Mouse (Mus musculus): ENCODE results near the gene Slc3a2.
"Not testable (repeated sequence)": the region's sequence is repeated elsewhere in the genome, so short reads cannot be mapped to it uniquely, and the experiment has no call there.

Slc3a2 gene

GRCm38 (mm10) chr19:8722907-8723573 lies at the start of gene Slc3a2:
Gene Slc3a2 (minus strand): TSS chr19:8723369.
- peak; percentile 97 for DNase-seq (ENCODE audit: low spot score)

GRCm38 (mm10) chr19:8770567-8771270 lies 47.5 kb upstream of the Slc3a2 start, which contains the start of gene Tmem223:
Gene Tmem223 (plus strand): TSS chr19:8770996.
- DNase-seq (ENCODE audit: low spot score): peak; percentile 82

- DNase-seq (ENCODE audit: low spot score): no peak
Observed at GRCm38 (mm10) chr19:8765562-8765961, 42.4 kb upstream of the Slc3a2 start.

- DNase-seq (ENCODE audit: low spot score): no peak
Observed at GRCm38 (mm10) chr19:8763276-8763675, 40.1 kb upstream of the Slc3a2 start.

- DNase-seq (ENCODE audit: low spot score): no peak
Observed at GRCm38 (mm10) chr19:8760757-8761156, 37.6 kb upstream of the Slc3a2 start.

GRCm38 (mm10) chr19:8758899-8759298 lies 35.7 kb upstream of the Slc3a2 start:
- no peak for DNase-seq (ENCODE audit: low spot score)

- DNase-seq (ENCODE audit: low spot score): no peak
Observed at GRCm38 (mm10) chr19:8757471-8757998, 34.4 kb upstream of the Slc3a2 start.

GRCm38 (mm10) chr19:8756635-8757387 lies 33.6 kb upstream of the Slc3a2 start, which contains the start of gene Nxf1:
Gene Nxf1 (plus strand): TSS chr19:8757073.
- peak; percentile 91 for DNase-seq (ENCODE audit: low spot score)

- no peak for DNase-seq (ENCODE audit: low spot score)
Observed at GRCm38 (mm10) chr19:8755652-8756051, 32.5 kb upstream of the Slc3a2 start.

- DNase-seq (ENCODE audit: low spot score): no peak
Observed at GRCm38 (mm10) chr19:8747368-8747767, 24.2 kb upstream of the Slc3a2 start.

- no peak for DNase-seq (ENCODE audit: low spot score)
Observed at GRCm38 (mm10) chr19:8745382-8745781, 22.2 kb upstream of the Slc3a2 start.

GRCm38 (mm10) chr19:8742176-8742575 lies 19.0 kb upstream of the Slc3a2 start:
- no peak for DNase-seq (ENCODE audit: low spot score)

- peak; percentile 96 for DNase-seq (ENCODE audit: low spot score)
Observed at GRCm38 (mm10) chr19:8741243-8741869, 18.2 kb upstream of the Slc3a2 start, which contains the start of gene Stx5a. Gene Stx5a (plus strand): TSS chr19:8741413.

GRCm38 (mm10) chr19:8740603-8741002 lies 17.4 kb upstream of the Slc3a2 start, which contains the start of gene 1700092M07Rik:
Gene 1700092M07Rik (plus strand): TSS chr19:8740718.
- DNase-seq (ENCODE audit: low spot score): no peak

- DNase-seq (ENCODE audit: low spot score): no peak
Observed at GRCm38 (mm10) chr19:8739646-8740045, 16.5 kb upstream of the Slc3a2 start.

- no peak for DNase-seq (ENCODE audit: low spot score)
Observed at GRCm38 (mm10) chr19:8738911-8739310, 15.7 kb upstream of the Slc3a2 start.

GRCm38 (mm10) chr19:8736160-8736467 lies 12.9 kb upstream of the Slc3a2 start:
- DNase-seq (ENCODE audit: low spot score): no peak

GRCm38 (mm10) chr19:8735389-8736159 lies 12.4 kb upstream of the Slc3a2 start, which contains the start of gene Wdr74:
Gene Wdr74 (plus strand): TSS chr19:8735827.
- peak; percentile 93 for DNase-seq (ENCODE audit: low spot score)

- DNase-seq (ENCODE audit: low spot score): no peak
Observed at GRCm38 (mm10) chr19:8734334-8734733, 11.2 kb upstream of the Slc3a2 start.

- not testable (repeated sequence) for DNase-seq (ENCODE audit: low spot score)
Observed at GRCm38 (mm10) chr19:8728335-8729099, 5.3 kb upstream of the Slc3a2 start.
